Mouse (Mus musculus) hindbrain, embryonic 16.5 days (tissue): ENCODE results near the gene Gm15262. TPM values are rescaled to one million over a fixed set of nuclear protein-coding genes. Genes with fewer than 3 reads are reported as not detected.
"Not testable (repeated sequence)": the region's sequence is repeated elsewhere in the genome, so short reads cannot be mapped to it uniquely, and the experiment has no call there.

Experiments
- ATAC-seq: fragments of 200-750 bp; cut with Nextera tagmentation; 2 replicates; pipeline ENCODE4 v1.8.0; 2017; ENCODE audit warnings: moderate TSS enrichment, moderate library complexity
- H3K27ac ChIP-seq: fragments of 300-500 bp; sonication (generic); 2 replicates; pipeline ENCODE4 v1.5.1; 2014; ENCODE audit warnings: low read depth, mild to moderate bottlenecking, control low read depth, low read length, moderate library complexity
- H3K27me3 ChIP-seq: fragments of 300-500 bp; sonication (generic); replicated peaks from 2 replicates; pipeline ENCODE4 v1.6.1; 2014; ENCODE audit warnings: low read length; ENCODE audit not compliant: control insufficient read depth, insufficient read depth
- H3K36me3 ChIP-seq: fragments of 300-500 bp; sonication (generic); 2 replicates; pipeline ENCODE4 v1.6.1; 2014; ENCODE audit warnings: mild to moderate bottlenecking, low read length, moderate library complexity, mixed read lengths; ENCODE audit not compliant: control insufficient read depth, insufficient read depth
- H3K4me1 ChIP-seq: fragments of 300-500 bp; sonication (generic); 2 replicates; pipeline ENCODE4 v1.6.1; 2014; ENCODE audit warnings: low read depth, low read length; ENCODE audit not compliant: control insufficient read depth, insufficient read depth
- H3K4me2 ChIP-seq: fragments of 300-500 bp; sonication (generic); 2 replicates; pipeline ENCODE4 v1.6.1; 2014; ENCODE audit warnings: mild to moderate bottlenecking, low read length, control low read depth, moderate library complexity
- H3K4me3 ChIP-seq: fragments of 300-500 bp; sonication (generic); 2 replicates; pipeline ENCODE4 v1.5.1; 2014; ENCODE audit warnings: mild to moderate bottlenecking, low read length, control low read depth, moderate library complexity
- H3K9ac ChIP-seq: fragments of 300-500 bp; sonication (generic); 2 replicates; pipeline ENCODE4 v1.6.1; 2014; ENCODE audit warnings: low read depth, mild to moderate bottlenecking, control low read depth, low read length, moderate library complexity
- H3K9me3 ChIP-seq: fragments of 300-500 bp; sonication (generic); 2 replicates; pipeline ENCODE4 v1.6.1; 2014; ENCODE audit warnings: mild to moderate bottlenecking, low read length, moderate library complexity; ENCODE audit not compliant: control insufficient read depth
- WGBS: fragments of 180-500 bp; shearing (Covaris S2); extraction: QIAGEN DNeasy Blood & Tissue Kit; methylation state at CpG from one replicate; pipeline ENCODE4 v1.1.7; 2014; 5-methylcytosine and 5-hydroxymethylcytosine counted together
- polyA plus RNA-seq: library from polyadenylated mRNA; unstranded; fragments of >200 nt; fragmentation: Nextera tagmentation; extraction: Ambion mirVana; gene quantifications from 2 replicates; pipeline ENCODE4 v1.2.1, GENCODE M21; 2015

The Gm15262 gene
- not detected in 2 replicates for polyA plus RNA-seq

GRCm38 (mm10) chrX:161287156-161287555, at the start of gene Gm15262:
Gm15262 (plus strand) TSS chrX:161287456.
- H3K9ac ChIP-seq, H3K27me3 ChIP-seq, H3K4me1 ChIP-seq, ATAC-seq, H3K36me3 ChIP-seq, H3K9me3 ChIP-seq, H3K4me2 ChIP-seq, H3K4me3 ChIP-seq, H3K27ac ChIP-seq: not testable (repeated sequence)
- 83% methylated on average over 2 of the region's 2 CpGs for WGBS

- H3K27ac ChIP-seq = no peak overlapping the region
- H3K4me2 ChIP-seq = no peak overlapping the region
- no peaks in the 10 kb centered on the region for H3K36me3 ChIP-seq
- 88% methylated on average over 1 of the region's 1 CpGs for WGBS
- no peaks in the 10 kb centered on the region for H3K4me1 ChIP-seq
- no peak overlapping the region for H3K4me3 ChIP-seq
- no peaks in the 10 kb centered on the region for H3K9me3 ChIP-seq
- no peak for ATAC-seq
- H3K27me3 ChIP-seq = peaks cover 2% of the 10 kb centered on the region; the same call in 1 of the 2 replicates
- H3K9ac ChIP-seq = no peak overlapping the region
These were observed 20.9 kb downstream of the Gm15262 start for GRCm38 (mm10) chrX:161308131-161308530.

- Histone ChIP-seq H3K9me3 (no peaks in the 10 kb centered on the region), H3K9ac (no peak overlapping the region), H3K4me3 (no peak overlapping the region), H3K27me3 (no peaks in the 10 kb centered on the region), H3K27ac (no peak overlapping the region), H3K4me2 (no peak overlapping the region), H3K4me1 (no peaks in the 10 kb centered on the region), H3K36me3 (no peaks in the 10 kb centered on the region)
- ATAC-seq = no peak
These were observed 29.2 kb downstream of the Gm15262 start for GRCm38 (mm10) chrX:161316443-161316842.

DNA sequence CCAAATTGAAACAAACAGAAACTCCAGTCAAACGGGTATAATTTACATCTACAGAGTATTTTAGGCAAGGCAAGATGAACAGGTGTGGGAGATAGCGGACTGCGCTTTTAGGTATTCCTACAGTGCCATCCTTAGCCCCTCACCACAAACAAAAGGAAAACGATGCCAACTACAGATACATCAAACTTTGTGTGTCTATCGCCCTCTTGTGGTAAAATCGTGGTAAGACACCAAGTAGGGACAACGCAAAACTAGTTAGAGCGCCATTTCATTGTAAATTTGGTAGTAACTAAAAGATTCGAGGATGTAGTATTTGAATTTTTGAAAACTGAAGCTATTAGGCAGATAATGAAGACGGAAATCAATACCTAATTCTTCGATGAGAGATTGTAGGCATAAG, 83.7 kb downstream of the Gm15262 start:
- Histone ChIP-seq H3K4me2 (no peak overlapping the region), H3K36me3 (no peaks in the 10 kb centered on the region), H3K27ac (no peak overlapping the region), H3K9ac (no peak overlapping the region), H3K4me3 (no peak overlapping the region), H3K9me3 (no peaks in the 10 kb centered on the region), H3K27me3 (no peaks in the 10 kb centered on the region; the same call in 1 of the 2 replicates), H3K4me1 (no peaks in the 10 kb centered on the region)
- 42% methylated on average over 11 of the region's 11 CpGs for WGBS
- no peak for ATAC-seq

GRCm38 (mm10) chrX:161371461-161371860, 84.2 kb downstream of the Gm15262 start:
- Histone ChIP-seq H3K4me3 (no peak overlapping the region), H3K9ac (no peak overlapping the region), H3K27me3 (no peaks in the 10 kb centered on the region; the same call in 1 of the 2 replicates), H3K36me3 (no peaks in the 10 kb centered on the region), H3K9me3 (no peaks in the 10 kb centered on the region), H3K27ac (no peak overlapping the region), H3K4me2 (no peak overlapping the region), H3K4me1 (no peaks in the 10 kb centered on the region)
- no peak for ATAC-seq
- 56% methylated on average over 3 of the region's 3 CpGs for WGBS

DNA sequence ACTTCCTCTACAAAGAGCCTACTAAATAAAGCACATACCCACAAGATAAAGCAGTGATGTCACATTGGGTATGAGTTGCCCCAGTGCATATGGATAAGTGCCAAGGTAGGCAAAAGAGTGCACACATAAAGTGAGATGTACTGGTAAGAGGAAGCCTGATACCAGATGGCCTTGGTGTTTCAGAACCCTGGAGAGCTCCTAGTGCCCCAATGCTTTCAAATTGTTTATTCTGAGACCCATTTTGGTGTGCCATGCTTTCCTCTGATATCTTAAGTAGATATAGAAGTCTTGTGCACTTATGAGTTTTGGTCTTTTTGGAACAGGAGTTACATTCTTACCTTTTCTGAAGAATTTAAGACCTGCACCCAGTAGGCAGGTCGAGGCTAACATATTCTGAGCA, 88.3 kb downstream of the Gm15262 start:
- H3K36me3 ChIP-seq = no peaks in the 10 kb centered on the region
- no peaks in the 10 kb centered on the region for H3K9me3 ChIP-seq
- no peak overlapping the region for H3K9ac ChIP-seq
- WGBS = 68% methylated on average over 1 of the region's 1 CpGs
- H3K4me3 ChIP-seq = no peak overlapping the region
- ATAC-seq = no peak
- H3K27me3 ChIP-seq = no peaks in the 10 kb centered on the region; the same call in 1 of the 2 replicates
- H3K4me2 ChIP-seq = no peak overlapping the region
- H3K4me1 ChIP-seq = no peaks in the 10 kb centered on the region
- H3K27ac ChIP-seq = no peak overlapping the region

DNA sequence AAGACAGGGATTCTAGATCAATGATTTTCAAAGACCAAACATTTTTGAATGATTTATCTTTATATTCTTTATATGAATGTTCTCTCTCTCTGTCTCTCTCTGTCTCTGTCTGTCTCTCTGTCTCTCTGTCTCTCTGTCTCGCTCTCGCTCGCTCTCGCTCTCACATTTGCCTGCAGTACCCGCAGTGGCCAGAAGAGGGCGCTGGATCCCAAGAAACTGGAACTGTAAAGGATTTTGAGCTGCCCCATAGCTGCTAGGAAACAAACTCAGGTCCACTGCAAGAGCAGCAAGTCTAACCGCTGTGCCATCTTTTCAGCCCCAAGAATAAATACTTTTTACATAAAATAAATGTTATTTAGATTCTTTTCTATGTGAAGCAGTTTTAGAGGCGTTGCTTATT, 98.5 kb downstream of the Gm15262 start:
- H3K27ac ChIP-seq = no peak overlapping the region
- H3K4me1 ChIP-seq = no peaks in the 10 kb centered on the region
- whole genome bisulfite sequencing = 39% methylated on average over 8 of the region's 8 CpGs
- no peak overlapping the region for H3K4me3 ChIP-seq
- H3K9me3 ChIP-seq = no peaks in the 10 kb centered on the region
- no peak overlapping the region for H3K4me2 ChIP-seq
- no peak for ATAC-seq
- H3K27me3 ChIP-seq = no peaks in the 10 kb centered on the region; the same call in 1 of the 2 replicates
- no peaks in the 10 kb centered on the region for H3K36me3 ChIP-seq
- H3K9ac ChIP-seq = no peak overlapping the region

DNA sequence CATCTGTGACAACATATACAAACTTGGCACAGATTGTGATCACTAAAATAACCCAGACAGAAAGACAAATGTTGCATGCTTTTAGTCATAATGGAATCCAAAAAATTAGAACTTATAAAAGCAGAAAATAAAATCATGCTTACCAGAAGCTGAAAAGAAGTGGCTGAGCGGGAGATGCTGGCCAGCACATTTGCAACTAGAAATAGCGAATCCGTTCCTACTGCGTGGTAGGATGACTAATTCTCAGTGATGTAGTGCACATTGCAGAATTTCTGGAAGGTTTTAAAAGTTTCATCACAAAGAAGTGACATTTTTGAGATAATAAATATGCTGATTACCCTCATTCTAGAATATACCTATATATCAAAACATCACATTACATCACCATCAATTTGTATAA, 100.7 kb downstream of the Gm15262 start:
- no peak overlapping the region for H3K9ac ChIP-seq
- WGBS = 90% methylated on average over 4 of the region's 4 CpGs
- H3K4me3 ChIP-seq = no peak overlapping the region
- H3K27ac ChIP-seq = no peak overlapping the region
- peaks cover 2% of the 10 kb centered on the region; the same call in 1 of the 2 replicates for H3K27me3 ChIP-seq
- no peaks in the 10 kb centered on the region for H3K4me1 ChIP-seq
- H3K36me3 ChIP-seq = no peaks in the 10 kb centered on the region
- ATAC-seq = no peak
- H3K9me3 ChIP-seq = no peaks in the 10 kb centered on the region
- no peak overlapping the region for H3K4me2 ChIP-seq

DNA sequence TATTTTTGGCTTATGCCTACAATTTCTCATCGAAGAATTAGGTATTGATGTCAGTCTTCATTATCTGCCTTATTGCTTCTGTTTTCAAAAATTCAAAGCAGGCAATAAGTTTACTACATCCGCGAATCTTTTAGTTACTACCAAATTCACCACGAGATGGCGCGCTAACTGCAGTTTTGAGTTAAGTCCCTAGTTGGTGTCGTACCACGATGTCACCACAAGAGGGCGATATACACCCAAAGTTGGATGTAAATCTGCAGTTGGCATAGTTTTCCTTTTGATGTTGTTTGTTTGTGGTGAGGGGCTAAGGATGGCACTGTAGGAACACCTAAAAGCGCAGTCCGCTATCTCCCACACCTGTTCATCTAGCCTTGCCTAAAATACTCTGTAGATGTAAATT, 111.9 kb downstream of the Gm15262 start:
- H3K36me3 ChIP-seq = no peaks in the 10 kb centered on the region
- no peaks in the 10 kb centered on the region for H3K4me1 ChIP-seq
- H3K27me3 ChIP-seq = peaks cover under 1% of the 10 kb centered on the region
- no peaks in the 10 kb centered on the region for H3K9me3 ChIP-seq
- H3K9ac ChIP-seq = no peak overlapping the region
- H3K27ac ChIP-seq = no peak overlapping the region
- no peak overlapping the region for H3K4me2 ChIP-seq
- no peak overlapping the region for H3K4me3 ChIP-seq
- ATAC-seq = no peak
- 23% methylated on average over 11 of the region's 11 CpGs for WGBS

- no peaks in the 10 kb centered on the region for H3K36me3 ChIP-seq
- no peak overlapping the region for H3K27ac ChIP-seq
- H3K4me2 ChIP-seq = no peak overlapping the region
- no peaks in the 10 kb centered on the region for H3K4me1 ChIP-seq
- no peak overlapping the region for H3K4me3 ChIP-seq
- no peak for ATAC-seq
- no peaks in the 10 kb centered on the region for H3K9me3 ChIP-seq
- H3K27me3 ChIP-seq = no peaks in the 10 kb centered on the region; the same call in 1 of the 2 replicates
- no peak overlapping the region for H3K9ac ChIP-seq
- 84% methylated on average over 1 of the region's 1 CpGs for WGBS
These were observed 123.9 kb downstream of the Gm15262 start for GRCm38 (mm10) chrX:161411151-161411550.
